Mouse (Mus musculus): Measurements from ENCODE around the gene Bglap2.
"Not testable (repeated sequence)": the region's sequence is repeated elsewhere in the genome, so short reads cannot be mapped to it uniquely, and the experiment has no call there.

The Bglap2 gene

GRCm38 (mm10) chr3:88393776-88394375 is 15.4 kb upstream of the Bglap2 start:
- no peak for DNase-seq (ENCODE audit: extremely low read depth, insufficient read length, low spot score)

DNA sequence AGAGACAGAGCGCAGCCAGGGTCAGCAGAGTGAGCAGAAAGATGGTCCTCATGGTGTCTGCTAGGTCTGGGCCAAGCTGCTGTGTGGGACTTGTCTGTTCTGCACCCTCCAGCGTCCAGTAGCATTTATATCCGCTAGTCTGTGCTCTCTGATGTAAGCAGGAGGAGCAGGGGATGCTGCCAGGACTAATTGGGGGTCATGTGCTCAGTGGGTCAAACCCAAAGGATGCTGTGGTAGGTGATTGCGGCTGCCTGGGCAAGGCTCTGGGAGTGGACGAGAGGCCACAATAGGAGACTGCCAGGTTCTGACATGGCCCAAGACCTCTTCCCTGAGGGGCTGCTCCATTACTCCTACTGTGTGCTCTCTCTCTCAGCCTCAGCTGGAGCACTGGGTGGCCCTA is 5.9 kb upstream of the Bglap2 start, which contains the start of gene Bglap:
Bglap (minus strand) TSS at position 101 of the 400 bp plus-strand sequence.
- no peak for DNase-seq (ENCODE audit: extremely low read depth, insufficient read length, low spot score)

- DNase-seq (ENCODE audit: extremely low read depth, insufficient read length, low spot score) = not testable (repeated sequence)
These were observed 3.9 kb upstream of the Bglap2 start for GRCm38 (mm10) chr3:88382383-88382782.

DNA sequence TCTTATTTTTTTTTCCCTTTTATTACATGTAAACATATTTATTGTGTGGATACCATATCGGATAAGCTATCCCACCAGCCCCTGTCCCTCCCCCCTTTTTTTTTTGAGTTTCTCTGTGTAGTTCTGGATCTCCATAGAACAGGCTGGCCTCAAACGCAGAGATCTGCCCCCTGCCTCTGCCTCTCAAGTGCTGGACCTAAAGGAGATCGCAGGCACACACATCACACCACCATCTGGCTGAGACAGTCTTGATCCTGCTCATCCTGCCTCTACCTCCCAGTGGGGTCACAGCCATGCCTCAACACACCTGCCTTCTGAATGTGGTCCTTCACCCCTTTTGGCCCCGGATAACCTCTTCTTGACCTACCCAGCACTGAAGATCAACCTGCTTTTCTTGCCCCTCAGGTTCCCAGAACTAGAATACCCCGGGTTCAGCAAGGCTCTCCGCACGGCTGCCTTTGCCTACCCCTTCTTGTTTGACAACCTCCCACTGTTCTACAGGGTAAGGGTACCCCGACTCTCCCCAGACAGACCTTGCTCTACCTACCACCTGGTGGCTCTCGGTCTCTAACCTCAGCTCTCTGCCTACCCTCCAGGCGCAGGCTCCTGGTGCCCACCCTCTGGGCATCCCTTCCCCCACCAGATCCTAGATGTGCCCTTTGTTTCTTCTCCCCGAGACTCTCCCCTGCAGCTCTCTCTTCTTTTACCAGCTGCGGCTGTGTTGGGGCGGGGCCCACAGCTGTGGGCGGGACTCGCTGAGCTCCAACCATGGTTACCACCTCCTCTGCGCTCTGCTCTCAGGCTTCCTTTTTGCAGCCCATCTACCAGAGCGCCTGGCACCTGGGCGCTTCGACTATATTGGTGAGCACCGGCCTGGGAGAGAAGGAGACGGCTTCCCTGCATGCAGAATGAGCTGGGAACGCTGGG is 3.2 kb upstream of the Bglap2 start:
- not testable (repeated sequence) for DNase-seq (ENCODE audit: extremely low read depth, insufficient read length, low spot score)

DNA sequence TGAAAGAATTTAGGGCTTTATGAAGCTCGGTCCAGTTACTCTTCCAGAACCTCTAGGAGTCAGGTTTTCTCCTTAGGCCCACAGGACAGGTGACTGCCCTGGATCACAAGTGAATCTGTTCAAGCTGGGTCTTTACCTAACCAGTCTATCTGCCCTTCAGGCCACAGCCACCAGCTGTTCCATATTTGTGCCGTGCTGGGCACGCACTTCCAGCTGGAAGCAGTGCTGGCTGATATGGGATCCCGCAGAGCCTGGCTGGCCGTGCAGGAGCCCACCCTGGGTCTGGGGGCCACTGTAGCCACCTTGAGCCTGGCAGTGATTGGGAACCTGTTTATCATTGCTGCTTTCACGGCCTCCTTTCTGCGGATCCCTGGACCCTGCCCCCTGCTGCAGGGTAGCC is 1.9 kb downstream of the Bglap2 start:
- DNase-seq (ENCODE audit: extremely low read depth, insufficient read length, low spot score) = not testable (repeated sequence)

DNA sequence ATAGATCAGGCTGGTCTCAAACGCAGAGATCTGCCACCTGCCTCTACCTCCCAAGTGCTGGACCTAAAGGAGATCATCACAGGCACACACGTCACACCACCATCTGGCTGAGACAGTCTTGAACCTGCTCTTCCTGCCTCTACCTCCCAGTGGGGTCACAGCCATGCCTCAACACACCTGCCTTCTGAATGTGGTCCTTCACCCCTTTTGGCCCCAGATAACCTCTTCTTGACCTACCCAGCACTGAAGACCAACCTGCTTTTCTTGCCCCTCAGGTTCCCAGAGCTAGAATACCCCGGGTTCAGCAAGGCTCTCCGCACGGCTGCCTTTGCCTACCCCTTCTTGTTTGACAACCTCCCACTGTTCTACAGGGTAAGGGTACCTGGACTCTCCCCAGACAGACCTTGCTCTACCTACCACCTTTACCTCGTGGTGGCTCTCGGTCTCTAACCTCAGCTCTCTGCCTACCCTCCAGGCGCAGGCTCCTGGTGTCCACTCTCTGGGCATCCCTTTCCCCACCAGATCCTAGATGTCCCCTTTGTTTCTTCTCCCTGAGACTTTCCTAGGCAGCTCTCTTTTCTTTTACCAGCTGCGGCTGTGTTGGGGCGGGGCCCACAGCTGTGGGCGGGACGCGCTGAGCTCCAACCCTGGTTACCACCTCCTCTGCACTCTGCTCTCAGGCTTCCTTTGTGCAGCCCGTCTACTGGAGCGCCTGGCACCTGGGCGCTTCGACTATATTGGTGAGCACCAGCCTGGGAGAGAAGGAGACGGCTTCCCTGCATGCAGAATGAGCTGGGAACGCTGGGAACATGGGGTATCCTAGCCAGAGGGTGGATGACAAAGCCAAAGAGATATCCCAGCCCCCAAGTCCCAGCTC is 2.5 kb downstream of the Bglap2 start:
- DNase-seq (ENCODE audit: extremely low read depth, insufficient read length, low spot score) = peak; percentile 40

DNA sequence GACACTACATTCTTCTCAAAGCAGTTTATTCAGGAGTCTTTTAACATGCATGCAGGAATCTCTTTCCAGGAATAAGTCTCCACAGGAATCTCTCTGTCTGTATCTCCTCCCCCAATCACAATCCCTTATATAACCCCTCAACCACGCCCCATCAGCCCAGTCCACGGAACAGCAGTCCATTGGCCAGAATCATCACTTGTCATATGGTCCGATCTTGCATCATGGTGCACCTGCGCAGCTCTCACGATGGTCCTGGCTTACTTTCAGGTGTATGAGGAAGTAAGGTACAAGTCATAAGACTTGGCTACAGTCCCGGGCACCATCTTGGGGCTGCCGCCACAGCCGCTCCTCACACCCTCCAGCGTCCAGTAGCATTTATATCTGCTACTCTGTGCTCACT is 5.9 kb downstream of the Bglap2 start, which contains the start of gene Bglap3:
Bglap3 (minus strand) TSS at position 101 of the 400 bp plus-strand sequence.
- not testable (repeated sequence) for DNase-seq (ENCODE audit: extremely low read depth, insufficient read length, low spot score)

DNA sequence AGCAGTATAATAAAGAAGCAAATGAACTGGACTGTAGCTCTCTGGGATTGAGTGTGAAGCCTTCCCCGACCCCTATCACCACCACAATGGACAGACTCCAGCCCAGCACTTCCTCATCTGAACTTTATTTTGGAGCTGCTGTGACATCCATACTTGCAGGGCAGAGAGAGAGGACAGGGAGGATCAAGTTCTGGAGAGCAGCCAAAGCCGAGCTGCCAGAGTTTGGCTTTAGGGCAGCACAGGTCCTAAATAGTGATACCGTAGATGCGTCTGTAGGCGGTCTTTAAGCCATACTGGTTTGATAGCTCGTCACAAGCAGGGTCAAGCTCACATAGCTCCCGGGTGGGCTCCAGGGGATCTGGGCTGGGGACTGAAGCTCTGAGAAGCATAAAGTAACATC is 10.0 kb downstream of the Bglap2 start:
- DNase-seq (ENCODE audit: extremely low read depth, insufficient read length, low spot score) = not testable (repeated sequence)

DNA sequence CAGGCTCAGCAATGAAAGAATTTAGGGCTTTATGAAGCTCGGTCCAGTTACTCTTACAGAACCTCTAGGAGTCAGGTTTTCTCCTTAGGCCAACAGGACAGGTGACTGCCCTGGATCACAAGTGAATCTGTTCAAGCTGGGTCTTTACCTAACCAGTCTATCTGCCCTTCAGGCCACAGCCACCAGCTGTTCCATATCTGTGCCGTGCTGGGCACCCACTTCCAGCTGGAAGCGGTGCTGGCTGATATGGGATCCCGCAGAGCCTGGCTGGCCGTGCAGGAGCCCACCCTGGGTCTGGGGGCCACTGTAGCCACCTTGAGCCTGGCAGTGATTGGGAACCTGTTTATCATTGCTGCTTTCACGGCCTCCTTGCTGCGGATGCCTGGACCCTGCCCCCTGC is 11.0 kb downstream of the Bglap2 start:
- not testable (repeated sequence) for DNase-seq (ENCODE audit: extremely low read depth, insufficient read length, low spot score)

- DNase-seq (ENCODE audit: extremely low read depth, insufficient read length, low spot score) = not testable (repeated sequence)
These were observed 11.6 kb downstream of the Bglap2 start for GRCm38 (mm10) chr3:88366830-88367428.

GRCm38 (mm10) chr3:88365705-88366361 is 12.7 kb downstream of the Bglap2 start:
- no peak for DNase-seq (ENCODE audit: extremely low read depth, insufficient read length, low spot score)

DNA sequence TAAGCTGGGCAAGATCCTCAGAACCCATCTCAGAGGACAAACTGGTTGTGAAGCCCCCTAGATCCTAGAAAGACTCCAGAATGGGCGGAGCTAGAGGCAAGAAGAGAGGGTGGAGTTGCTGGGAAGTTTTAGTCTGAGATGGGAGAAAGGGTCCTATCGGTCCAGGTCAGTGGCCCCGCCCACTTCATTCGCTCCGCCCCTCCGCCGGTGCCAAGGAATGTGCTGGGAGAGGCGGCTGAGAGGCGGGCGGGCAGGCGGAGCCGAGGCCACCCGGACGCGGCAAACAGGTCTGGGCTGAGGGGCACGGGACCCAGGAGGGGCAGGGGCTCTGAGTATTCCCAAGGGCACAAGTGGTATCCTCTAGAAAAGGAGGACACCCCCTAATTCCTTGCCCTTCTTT is 14.2 kb downstream of the Bglap2 start, which contains the start of gene Paqr6:
Paqr6 (plus strand) TSS at position 248 of the 400 bp plus-strand sequence.
- no peak for DNase-seq (ENCODE audit: extremely low read depth, insufficient read length, low spot score)

- no peak for DNase-seq (ENCODE audit: extremely low read depth, insufficient read length, low spot score)
These were observed 14.8 kb downstream of the Bglap2 start for GRCm38 (mm10) chr3:88363700-88364099.

DNA sequence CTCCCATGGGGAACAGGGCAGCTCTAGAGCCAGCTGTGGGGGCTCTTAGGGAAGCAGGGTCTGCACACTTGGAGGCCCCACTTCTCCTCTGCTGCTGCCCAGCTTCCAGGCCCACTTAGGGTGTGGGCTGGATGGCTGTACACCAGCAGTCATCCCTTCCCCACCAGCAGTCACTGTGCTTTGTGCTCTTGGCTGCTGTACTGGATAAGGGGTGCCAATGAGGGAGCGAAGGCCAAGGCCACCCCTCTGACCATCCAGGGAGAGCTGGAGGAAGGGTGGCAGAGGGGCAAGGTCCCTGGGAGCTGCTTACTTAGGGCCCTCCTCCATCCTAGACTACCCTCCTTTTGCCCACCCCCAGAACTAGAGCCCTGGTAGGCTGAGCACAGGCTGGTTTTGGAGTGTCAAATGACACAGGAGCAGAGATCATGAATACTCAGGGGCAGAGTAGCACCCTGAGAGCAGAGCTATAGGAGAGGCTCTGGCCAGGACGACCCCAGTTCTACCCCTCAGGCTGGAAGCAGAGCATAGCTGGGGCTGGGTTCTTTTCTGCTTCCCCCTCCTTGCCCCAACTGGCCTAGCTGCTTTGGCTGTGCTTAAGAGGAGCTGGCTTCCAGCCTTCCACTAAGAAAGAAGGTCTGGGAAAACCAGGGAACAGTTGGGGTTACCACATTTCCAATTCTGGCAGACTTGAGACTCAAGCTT is 16.7 kb downstream of the Bglap2 start:
- no peak for DNase-seq (ENCODE audit: extremely low read depth, insufficient read length, low spot score)

GRCm38 (mm10) chr3:88361096-88361495 is 17.4 kb downstream of the Bglap2 start:
- no peak for DNase-seq (ENCODE audit: extremely low read depth, insufficient read length, low spot score)

DNA sequence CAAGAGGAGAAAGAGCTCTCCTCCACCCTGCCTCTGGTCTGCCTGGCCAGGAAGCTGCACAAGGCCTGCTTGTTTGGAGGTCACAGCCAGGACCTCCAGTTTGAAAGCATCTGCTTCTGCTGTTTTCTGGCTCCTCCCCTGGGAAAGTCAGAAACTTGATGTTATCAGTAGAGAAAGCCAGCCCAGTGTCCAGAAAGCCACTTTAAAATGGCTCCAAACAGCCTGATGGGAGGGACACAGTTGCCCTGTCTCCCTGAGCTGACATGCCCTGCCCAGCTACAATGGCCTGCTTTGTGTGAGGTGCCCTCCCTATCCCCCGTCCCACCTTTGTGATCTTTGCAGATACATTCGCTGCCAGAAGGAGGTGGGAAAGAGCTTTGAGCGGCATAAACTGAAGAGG is 18.5 kb downstream of the Bglap2 start:
- DNase-seq (ENCODE audit: extremely low read depth, insufficient read length, low spot score) = no peak

GRCm38 (mm10) chr3:88359584-88359983 is 18.9 kb downstream of the Bglap2 start:
- no peak for DNase-seq (ENCODE audit: extremely low read depth, insufficient read length, low spot score)

DNA sequence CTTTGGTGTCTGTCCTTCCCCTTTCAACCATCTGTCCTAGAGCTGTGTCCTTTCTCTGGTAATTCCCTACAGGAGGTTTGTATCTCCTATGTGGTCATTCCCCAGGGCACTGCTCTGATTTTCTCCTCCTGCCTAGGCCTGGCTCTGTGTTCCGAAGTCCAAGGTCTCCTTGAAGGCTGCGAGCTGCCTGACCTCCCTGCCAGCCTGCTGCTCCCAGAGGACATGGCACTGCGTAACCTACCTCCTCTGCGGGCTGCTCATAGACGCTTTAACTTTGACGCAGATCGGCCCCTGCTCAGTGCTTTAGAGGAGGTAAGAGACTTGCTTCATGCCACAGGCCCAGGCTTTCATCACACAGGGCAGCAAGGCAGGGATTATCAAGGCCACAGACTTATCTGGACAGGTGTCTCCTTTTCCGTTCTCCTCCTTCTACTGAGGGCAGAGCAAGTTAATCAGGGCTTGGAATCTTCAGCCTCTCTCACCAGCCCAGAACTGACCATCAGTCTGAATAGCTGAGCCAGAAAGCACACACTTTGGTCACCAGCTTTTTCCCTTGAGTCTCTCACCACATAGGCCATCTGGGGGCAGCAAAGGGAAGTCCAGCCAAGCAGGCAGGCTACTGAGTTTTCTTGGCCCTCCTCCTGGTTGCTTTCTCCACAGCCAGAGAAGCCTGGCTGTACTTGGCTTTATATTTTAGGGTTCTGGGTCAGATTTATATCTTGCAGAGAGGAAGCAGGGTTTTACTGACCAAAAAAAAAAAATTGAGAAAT is 23.9 kb downstream of the Bglap2 start:
- DNase-seq (ENCODE audit: extremely low read depth, insufficient read length, low spot score) = no peak

All from 3134 (cell line).